Mouse (Mus musculus): ENCODE measurements around the gene Myo1f. TPM values are rescaled to one million over a fixed set of nuclear protein-coding genes. Genes with fewer than 3 reads are reported as not detected.

Gene Myo1f
- total and polyA plus RNA-seq, 3 experiments, result 0.08 to 0.40 TPM; not detected in 1

Other genes with a start within 250 kb of the Myo1f start
- gene Zfp81, start 196.8 kb upstream of the Myo1f start, total RNA-seq (2012; rRNA removed), result 7.6 and 8.4 TPM in 2 replicates
- gene Zfp81, start 196.8 kb upstream of the Myo1f start, polyA plus RNA-seq (2012; ENCODE audit: insufficient read depth in 1 of 2, insufficient read length in 2 of 2, low read depth in 1 of 2, low replicate concordance in 2 of 2, missing spikeins in 1 of 2), result 1 to 10 TPM in 1 of 2 experiments, not detected in 1; 5.2 TPM
- gene Zfp101, start 161.1 kb upstream of the Myo1f start, total RNA-seq (2012; rRNA removed), result 6.1 and 8.3 TPM in 2 replicates
- gene Zfp101, start 161.1 kb upstream of the Myo1f start, polyA plus RNA-seq (2012; ENCODE audit: insufficient read depth in 1 of 2, insufficient read length in 2 of 2, low read depth in 1 of 2, low replicate concordance in 2 of 2, missing spikeins in 1 of 2), result 1 to 10 TPM in 1 of 2 experiments, not detected in 1; 7.6 TPM
- gene Actl9, start 122.8 kb upstream of the Myo1f start, total RNA-seq (2012; rRNA removed), result not detected in 2 replicates
- gene Actl9, start 122.8 kb upstream of the Myo1f start, polyA plus RNA-seq (2012; ENCODE audit: insufficient read depth in 1 of 2, insufficient read length in 2 of 2, low read depth in 1 of 2, low replicate concordance in 2 of 2, missing spikeins in 1 of 2), result not detected
- 9.6 and 11.3 TPM in 2 replicates for gene Adamts10, start 31.5 kb upstream of the Myo1f start, total RNA-seq (2012; rRNA removed)
- 10 to 100 TPM in 1 of 2 experiments, not detected in 1; 21.0 TPM for gene Adamts10, start 31.5 kb upstream of the Myo1f start, polyA plus RNA-seq (2012; ENCODE audit: insufficient read depth in 1 of 2, insufficient read length in 2 of 2, low read depth in 1 of 2, low replicate concordance in 2 of 2, missing spikeins in 1 of 2)
- 8.1 and 8.6 TPM in 2 replicates for gene Zfp414, start 73.4 kb downstream of the Myo1f start, total RNA-seq (2012; rRNA removed)
- gene Zfp414, start 73.4 kb downstream of the Myo1f start, polyA plus RNA-seq (2012; ENCODE audit: insufficient read depth in 1 of 2, insufficient read length in 2 of 2, low read depth in 1 of 2, low replicate concordance in 2 of 2, missing spikeins in 1 of 2), result 10 to 100 TPM in 1 of 2 experiments, not detected in 1; 52.2 TPM
- 0.12 TPM in 1 of 2 replicates, not detected in the other for gene Pram1, start 82.3 kb downstream of the Myo1f start, total RNA-seq (2012; rRNA removed)
- 1 to 10 TPM in 1 of 2 experiments, not detected in 1; 1.6 TPM for gene Pram1, start 82.3 kb downstream of the Myo1f start, polyA plus RNA-seq (2012; ENCODE audit: insufficient read depth in 1 of 2, insufficient read length in 2 of 2, low read depth in 1 of 2, low replicate concordance in 2 of 2, missing spikeins in 1 of 2)
- 203 and 224 TPM in 2 replicates for gene Hnrnpm, start 131.2 kb downstream of the Myo1f start, total RNA-seq (2012; rRNA removed)
- gene Hnrnpm, start 131.2 kb downstream of the Myo1f start, polyA plus RNA-seq (2012; ENCODE audit: insufficient read depth in 1 of 2, insufficient read length in 2 of 2, low read depth in 1 of 2, low replicate concordance in 2 of 2, missing spikeins in 1 of 2), result 100 to 1,000 TPM; 420 to 473 TPM
- gene March2, start 163.0 kb downstream of the Myo1f start, total RNA-seq (2012; rRNA removed), result 7.2 and 10.9 TPM in 2 replicates
- 10 to 100 TPM in 1 of 2 experiments, not detected in 1; 18.8 TPM for gene March2, start 163.0 kb downstream of the Myo1f start, polyA plus RNA-seq (2012; ENCODE audit: insufficient read depth in 1 of 2, insufficient read length in 2 of 2, low read depth in 1 of 2, low replicate concordance in 2 of 2, missing spikeins in 1 of 2)
- gene Rab11b, start 204.8 kb downstream of the Myo1f start, total RNA-seq (2012; rRNA removed), result 24.0 and 26.3 TPM in 2 replicates
- 100 to 1,000 TPM in 1 of 2 experiments, not detected in 1; 105 TPM for gene Rab11b, start 204.8 kb downstream of the Myo1f start, polyA plus RNA-seq (2012; ENCODE audit: insufficient read depth in 1 of 2, insufficient read length in 2 of 2, low read depth in 1 of 2, low replicate concordance in 2 of 2, missing spikeins in 1 of 2)
- 11.7 and 13.5 TPM in 2 replicates for gene Angptl4, start 226.1 kb downstream of the Myo1f start, total RNA-seq (2012; rRNA removed)
- 10 to 100 TPM in 1 of 2 experiments, not detected in 1; 15.8 TPM for gene Angptl4, start 226.1 kb downstream of the Myo1f start, polyA plus RNA-seq (2012; ENCODE audit: insufficient read depth in 1 of 2, insufficient read length in 2 of 2, low read depth in 1 of 2, low replicate concordance in 2 of 2, missing spikeins in 1 of 2)

Measured in MEL (cell line).